Mouse (Mus musculus): ENCODE results near the gene Brsk1. TPM values are rescaled to one million over a fixed set of nuclear protein-coding genes. Genes with fewer than 3 reads are reported as not detected.
A peak's percentile ranks its signal among the peaks of the same experiment; 100 is the strongest.

The Brsk1 gene
- polyA plus RNA-seq, 1 experiment from 2014 or later = not detected

DNA sequence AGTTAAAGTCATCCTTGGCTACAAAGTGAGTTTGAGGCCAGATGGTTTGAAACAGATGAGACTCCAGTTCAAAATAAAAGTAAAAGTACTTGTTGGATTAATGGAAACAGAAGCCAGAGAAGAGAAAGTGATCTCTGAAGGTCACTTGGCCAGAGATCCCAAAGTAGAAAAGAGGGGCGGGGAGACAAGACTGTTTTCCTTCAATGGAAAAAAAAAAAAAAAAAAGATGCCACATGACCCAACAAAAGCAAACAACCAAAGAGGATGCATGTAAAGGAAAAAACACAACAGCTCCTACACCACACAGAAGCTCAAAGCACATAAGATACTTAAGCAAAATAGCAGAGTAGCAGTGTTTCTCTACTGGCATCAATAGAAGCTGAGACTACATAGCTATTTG is 34.5 kb upstream of the Brsk1 start:
- DNase-seq (no peak), ATAC-seq (no peak)
- Histone ChIP-seq H3K27ac (ENCODE audit: low read depth) (peak overlapping the region; percentile 92; the same call in 1 of the 2 replicates), H3K4me3 (ENCODE audit: low read depth, low read length) (no peak overlapping the region), H3K9ac (replicated peaks) (peak overlapping the region; percentile 16; the same call in 1 of the 2 replicates), H3K4me2 (ENCODE audit: low read depth, low read length) (peak overlapping the region; percentile 88), H3K27me3 (ENCODE audit: insufficient read depth, low read length) (no peaks in the 10 kb centered on the region), H3K4me1 (ENCODE audit: insufficient read depth) (peaks cover 71% of the 10 kb centered on the region), H3K36me3 (replicated peaks; ENCODE audit: insufficient read depth, low read length) (peaks cover 12% of the 10 kb centered on the region), H3K9me3 (ENCODE audit: low read length) (no peaks in the 10 kb centered on the region)
- no peak for TF ChIP-seq CTCF (IDR thresholded peaks at IDR 0.05; ENCODE audit: low read depth)
- no peak for TF ChIP-seq EP300 (IDR thresholded peaks at IDR 0.05; ENCODE audit: low read depth)
- WGBS (ENCODE audit: insufficient replicate concordance) = 60% methylated on average over 1 of the region's 1 CpGs

DNA sequence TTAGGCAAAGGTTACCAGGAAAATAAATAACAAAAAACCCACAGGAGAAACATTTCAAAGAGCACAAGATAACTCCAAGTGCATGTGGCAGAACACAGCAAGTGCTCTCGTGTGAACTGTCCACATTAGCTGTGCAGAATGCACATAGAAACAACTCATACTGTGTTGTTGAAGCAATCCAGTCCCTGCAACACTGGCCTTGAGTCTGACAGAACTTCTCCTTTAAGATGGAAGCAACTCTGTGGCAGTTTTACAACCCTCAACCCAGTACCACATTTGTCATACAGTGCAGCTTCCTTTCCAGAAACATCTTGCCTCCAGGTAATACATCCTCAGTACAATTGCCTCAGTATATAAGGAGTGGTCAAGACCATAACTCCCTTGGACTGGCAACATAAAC is 33.6 kb upstream of the Brsk1 start:
- Histone ChIP-seq H3K4me1 (ENCODE audit: insufficient read depth) (peaks cover 64% of the 10 kb centered on the region), H3K4me3 (ENCODE audit: low read depth, low read length) (peak overlapping the region; percentile 92), H3K9ac (replicated peaks) (peak overlapping the region; percentile 97), H3K9me3 (ENCODE audit: low read length) (no peaks in the 10 kb centered on the region), H3K4me2 (ENCODE audit: low read depth, low read length) (peak overlapping the region; percentile 88), H3K27me3 (ENCODE audit: insufficient read depth, low read length) (no peaks in the 10 kb centered on the region), H3K36me3 (replicated peaks; ENCODE audit: insufficient read depth, low read length) (peaks cover 5% of the 10 kb centered on the region), H3K27ac (ENCODE audit: low read depth) (peak overlapping the region; percentile 46; the same call in 1 of the 2 replicates)
- no peak for TF ChIP-seq EP300 (IDR thresholded peaks at IDR 0.05; ENCODE audit: low read depth)
- no peak for TF ChIP-seq CTCF (IDR thresholded peaks at IDR 0.05; ENCODE audit: low read depth)
- ATAC-seq (no peak), DNase-seq (no peak)
- 6% methylated on average over 1 of the region's 1 CpGs for WGBS (ENCODE audit: insufficient replicate concordance)

DNA sequence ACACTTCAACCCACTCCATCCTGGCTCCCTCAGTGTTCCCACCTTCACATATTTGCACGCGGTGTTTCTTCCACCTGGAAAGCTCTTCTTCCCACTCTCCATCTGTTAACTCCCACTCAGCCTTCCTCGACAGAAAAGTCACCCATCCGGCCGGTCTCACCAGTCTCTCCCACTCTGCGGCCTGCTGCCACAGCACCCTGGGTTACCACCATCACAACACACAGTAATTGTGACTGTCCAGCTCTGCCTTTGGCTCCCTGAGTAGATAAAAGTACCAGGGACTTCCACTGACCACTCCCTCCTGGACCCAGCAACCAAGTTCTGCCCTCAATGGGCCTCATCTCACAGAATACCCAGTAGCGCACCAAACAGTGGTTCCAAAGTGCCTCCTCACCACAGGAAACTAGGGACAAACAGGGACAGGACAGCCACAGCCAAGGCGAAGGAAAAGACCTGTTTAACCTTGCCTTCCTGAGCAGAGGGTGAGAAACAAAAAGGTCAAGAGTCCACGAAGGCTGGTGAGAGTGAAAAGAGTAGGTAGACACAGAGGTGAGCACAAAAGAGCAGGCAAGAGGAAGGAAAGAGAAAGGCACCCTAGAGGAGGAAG is 32.8 kb upstream of the Brsk1 start:
- Histone ChIP-seq H3K4me1 (ENCODE audit: insufficient read depth) (peaks cover 56% of the 10 kb centered on the region), H3K9me3 (ENCODE audit: low read length) (no peaks in the 10 kb centered on the region), H3K4me2 (ENCODE audit: low read depth, low read length) (peak overlapping the region; percentile 88), H3K36me3 (replicated peaks; ENCODE audit: insufficient read depth, low read length) (peaks cover 3% of the 10 kb centered on the region), H3K9ac (replicated peaks) (peak overlapping the region; percentile 97), H3K27ac (ENCODE audit: low read depth) (peak overlapping the region; percentile 93), H3K27me3 (ENCODE audit: insufficient read depth, low read length) (no peaks in the 10 kb centered on the region), H3K4me3 (ENCODE audit: low read depth, low read length) (peak overlapping the region; percentile 92)
- no peak for ATAC-seq
- WGBS (ENCODE audit: insufficient replicate concordance) = 24% methylated on average over 9 of the region's 9 CpGs
- TF ChIP-seq CTCF (IDR thresholded peaks at IDR 0.05; ENCODE audit: low read depth) = no peak
- TF ChIP-seq EP300 (IDR thresholded peaks at IDR 0.05; ENCODE audit: low read depth) = no peak
- DNase-seq = no peak

DNA sequence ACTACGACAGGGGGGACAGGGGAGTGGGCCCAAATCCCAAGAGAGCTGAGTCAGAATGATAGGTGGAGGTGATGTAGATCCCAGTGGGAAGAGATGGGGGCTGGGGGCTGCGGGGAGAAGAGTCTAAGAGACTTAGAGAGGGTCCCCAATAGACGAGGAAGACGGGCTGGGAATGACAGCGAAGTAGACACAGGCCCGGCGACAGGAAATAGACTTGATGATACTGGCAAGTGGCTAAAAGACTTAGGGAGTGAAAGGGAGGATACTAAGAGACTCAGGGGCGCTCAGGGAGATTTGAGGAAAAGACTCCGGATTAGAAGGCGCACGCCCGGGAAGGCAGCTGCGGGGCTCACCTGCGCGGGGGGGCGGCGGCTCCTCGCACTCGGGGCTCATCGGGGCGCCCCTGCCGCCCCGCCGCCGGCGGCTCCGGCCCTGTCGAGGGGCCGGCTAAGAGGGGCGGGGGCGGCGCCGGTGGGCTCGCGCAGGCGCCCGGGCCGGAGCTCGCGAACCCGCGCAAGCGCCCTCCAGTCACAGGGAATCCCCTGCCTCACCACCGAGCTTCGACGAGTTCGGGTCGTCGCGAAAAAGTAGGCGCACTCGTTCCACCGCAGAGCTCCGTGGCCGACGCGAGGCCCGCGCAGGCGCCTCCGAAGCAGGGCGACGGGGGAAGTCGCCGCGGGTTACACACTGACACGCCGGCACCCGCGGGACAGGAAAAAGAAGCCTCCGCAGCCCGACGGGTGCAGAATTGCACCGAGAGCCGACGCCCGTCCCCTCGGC is 32.1 kb upstream of the Brsk1 start:
- H3K27me3 ChIP-seq (ENCODE audit: insufficient read depth, low read length) = no peaks in the 10 kb centered on the region
- H3K27ac ChIP-seq (ENCODE audit: low read depth) = peak overlapping the region; percentile 93
- peak overlapping the region; percentile 92 for H3K4me3 ChIP-seq (ENCODE audit: low read depth, low read length)
- ATAC-seq (peak; percentile 59), DNase-seq (no peak)
- TF ChIP-seq CTCF (IDR thresholded peaks at IDR 0.05; ENCODE audit: low read depth) = no peak
- TF ChIP-seq EP300 (IDR thresholded peaks at IDR 0.05; ENCODE audit: low read depth) = no peak
- H3K36me3 ChIP-seq (replicated peaks; ENCODE audit: insufficient read depth, low read length) = peaks cover 5% of the 10 kb centered on the region
- peak overlapping the region; percentile 97 for H3K9ac ChIP-seq (replicated peaks)
- peaks cover 49% of the 10 kb centered on the region for H3K4me1 ChIP-seq (ENCODE audit: insufficient read depth)
- no peaks in the 10 kb centered on the region for H3K9me3 ChIP-seq (ENCODE audit: low read length)
- H3K4me2 ChIP-seq (ENCODE audit: low read depth, low read length) = peak overlapping the region; percentile 88
- WGBS (ENCODE audit: insufficient replicate concordance) = under 1% methylated on average over 70 of the region's 78 CpGs

DNA sequence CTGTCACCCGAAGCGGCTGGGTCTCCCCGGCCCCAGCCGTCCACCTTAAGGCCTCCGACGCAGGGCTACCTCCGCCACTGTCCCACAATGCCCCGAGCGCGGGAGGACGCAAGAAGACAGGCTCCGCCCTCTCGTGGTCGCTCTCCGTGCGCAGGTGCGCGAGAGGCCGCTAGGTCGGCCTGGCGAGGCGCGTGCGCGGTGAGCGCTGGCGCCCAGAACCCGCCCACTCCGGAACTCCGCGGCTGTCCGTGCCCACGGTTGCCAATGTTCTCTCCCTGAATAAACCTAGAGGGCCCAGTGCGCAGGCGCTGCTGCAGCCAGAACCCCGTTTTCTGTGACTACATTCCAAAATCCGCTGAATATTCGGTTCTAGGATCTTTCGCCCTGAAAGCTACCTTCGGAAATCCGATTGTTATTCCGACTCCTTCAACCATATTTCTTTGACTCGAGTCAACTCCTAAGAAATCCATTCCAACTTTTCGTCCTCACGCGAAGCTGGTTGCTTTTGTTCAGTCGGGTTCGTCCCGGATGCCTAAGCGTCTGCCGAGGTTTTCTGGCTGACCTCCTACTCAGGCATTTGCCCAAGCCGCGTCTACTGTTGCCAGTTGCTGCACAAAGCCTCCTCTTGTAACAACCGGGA is 31.4 kb upstream of the Brsk1 start, which contains the start of gene Ppp6r1:
TSS of gene Ppp6r1 (minus strand) at position 108 of the 640 bp plus-strand sequence.
- ATAC-seq (peak; percentile 97), DNase-seq (peak; percentile 97)
- peaks cover 7% of the 10 kb centered on the region for H3K36me3 ChIP-seq (replicated peaks; ENCODE audit: insufficient read depth, low read length)
- WGBS (ENCODE audit: insufficient replicate concordance) = under 1% methylated on average over 54 of the region's 54 CpGs
- peak within 1 kb of the TSS; percentile 93 for H3K27ac ChIP-seq (ENCODE audit: low read depth)
- peak within 1 kb of the TSS; percentile 97 for H3K9ac ChIP-seq (replicated peaks)
- H3K4me2 ChIP-seq (ENCODE audit: low read depth, low read length) = peak within 1 kb of the TSS; percentile 88
- H3K4me1 ChIP-seq (ENCODE audit: insufficient read depth) = peaks cover 42% of the 10 kb centered on the region
- H3K9me3 ChIP-seq (ENCODE audit: low read length) = no peaks in the 10 kb centered on the region
- no peaks in the 10 kb centered on the region for H3K27me3 ChIP-seq (ENCODE audit: insufficient read depth, low read length)
- TF ChIP-seq EP300 (IDR thresholded peaks at IDR 0.05; ENCODE audit: low read depth) = 0 out of 2 replicates have a peak, but pooled peaks have one; percentile 23
- TF ChIP-seq CTCF (IDR thresholded peaks at IDR 0.05; ENCODE audit: low read depth) = peak; percentile 72
- peak within 1 kb of the TSS; percentile 92 for H3K4me3 ChIP-seq (ENCODE audit: low read depth, low read length)
